Mouse (Mus musculus) lung, postnatal 0 days (tissue): Measurements from ENCODE around the gene Sparc. TPM values are rescaled to one million over a fixed set of nuclear protein-coding genes. Genes with fewer than 3 reads are reported as not detected.

Source experiments
- ATAC-seq: fragments of 200-750 bp; cut with Nextera tagmentation; 2 replicates; pipeline ENCODE4 v1.8.0; 2017; ENCODE audit warnings: moderate library complexity
- DNase-seq: peaks from one replicate; pipeline ENCODE4 v3.0.0-alpha.2; 2016; ENCODE audit warnings: low spot score
- H3K27ac ChIP-seq: fragments of 300-500 bp; sonication (generic); 2 replicates; pipeline ENCODE4 v1.5.1; 2014; ENCODE audit warnings: antibody characterized with exemption, mild to moderate bottlenecking, low read length, mixed read lengths
- H3K27me3 ChIP-seq: fragments of 300-500 bp; sonication (generic); replicated peaks from 2 replicates; pipeline ENCODE4 v1.6.1; 2014; ENCODE audit warnings: low read length, mixed read lengths; ENCODE audit not compliant: insufficient read depth
- H3K36me3 ChIP-seq: fragments of 300-500 bp; sonication (generic); 2 replicates; pipeline ENCODE4 v1.6.1; 2014; ENCODE audit warnings: low read length, mixed read lengths; ENCODE audit not compliant: insufficient read depth
- H3K4me1 ChIP-seq: fragments of 300-500 bp; sonication (generic); 2 replicates; pipeline ENCODE4 v1.6.1; 2014; ENCODE audit warnings: antibody characterized with exemption, low read depth, low read length, mixed read lengths; ENCODE audit not compliant: insufficient read depth
- H3K4me2 ChIP-seq: fragments of 300-500 bp; sonication (generic); replicated peaks from 2 replicates; pipeline ENCODE4 v1.6.1; 2014; ENCODE audit warnings: low read depth, mild to moderate bottlenecking, low read length, moderate library complexity, mixed read lengths
- H3K4me3 ChIP-seq: fragments of 300-500 bp; sonication (generic); 2 replicates; pipeline ENCODE4 v1.5.1; 2014; ENCODE audit warnings: low read depth, low read length
- H3K9ac ChIP-seq: fragments of 300-500 bp; sonication (generic); replicated peaks from 2 replicates; pipeline ENCODE4 v1.6.1; 2014; ENCODE audit warnings: low read depth, mild to moderate bottlenecking
- H3K9me3 ChIP-seq: fragments of 300-500 bp; sonication (generic); 2 replicates; pipeline ENCODE4 v1.6.1; 2016; ENCODE audit warnings: low read length, mixed read lengths
- CTCF ChIP-seq: IDR thresholded peaks from 2 replicates; pipeline ENCODE4 v1.5.1; 2016; ENCODE audit warnings: antibody characterized with exemption, mild to moderate bottlenecking
- EP300 ChIP-seq: IDR thresholded peaks from 2 replicates; pipeline ENCODE4 v1.6.1; 2016; ENCODE audit warnings: antibody characterized with exemption, mild to moderate bottlenecking, control low read depth
- WGBS: fragments of 180-500 bp; shearing (Covaris S2); extraction: QIAGEN DNeasy Blood & Tissue Kit; methylation state at CpG from one replicate; pipeline ENCODE4 v1.1.7; 2014; 5-methylcytosine and 5-hydroxymethylcytosine counted together
- polyA plus RNA-seq: library from polyadenylated mRNA; unstranded; fragments of >200 nt; fragmentation: Nextera tagmentation; extraction: Ambion mirVana; gene quantifications from 2 replicates; pipeline ENCODE4 v1.2.1, GENCODE M21; 2015

Gene Sparc
- polyA plus RNA-seq, 1 experiment from 2014 or later: 3,486 TPM

- TF ChIP-seq CTCF: no peak
- TF ChIP-seq EP300: no peak
- WGBS: 40% methylated on average over 4 of the region's 4 CpGs
- Histone ChIP-seq H3K4me3 (no peak overlapping the region), H3K36me3 (no peaks in the 10 kb centered on the region), H3K4me1 (no peaks in the 10 kb centered on the region; the same call in 1 of the 2 replicates), H3K27me3 (no peaks in the 10 kb centered on the region), H3K27ac (peak overlapping the region; percentile 87), H3K9me3 (no peaks in the 10 kb centered on the region), H3K4me2 (no peak overlapping the region), H3K9ac (no peak overlapping the region)
- DNase-seq: peak; percentile 62
- ATAC-seq: peak; percentile 68
Measured at GRCm38 (mm10) chr11:55368388-55369092, 54.4 kb downstream of the Sparc start.

- H3K9ac ChIP-seq: no peak overlapping the region
- ATAC-seq: no peak
- 54% methylated on average over 10 of the region's 10 CpGs for WGBS
- H3K4me2 ChIP-seq: no peak overlapping the region
- H3K36me3 ChIP-seq: no peaks in the 10 kb centered on the region
- H3K27me3 ChIP-seq: no peaks in the 10 kb centered on the region
- no peaks in the 10 kb centered on the region; the same call in 1 of the 2 replicates for H3K4me1 ChIP-seq
- no peaks in the 10 kb centered on the region for H3K9me3 ChIP-seq
- TF ChIP-seq CTCF: no peak
- no peak for TF ChIP-seq EP300
- peak; percentile 41 for DNase-seq
- H3K4me3 ChIP-seq: no peak overlapping the region
- peak overlapping the region; percentile 87; the same call in 1 of the 2 replicates for H3K27ac ChIP-seq
Measured at GRCm38 (mm10) chr11:55367783-55368182, 55.2 kb downstream of the Sparc start.

GRCm38 (mm10) chr11:55365840-55366239 lies 57.1 kb downstream of the Sparc start:
- Histone ChIP-seq H3K36me3 (no peaks in the 10 kb centered on the region), H3K4me2 (no peak overlapping the region), H3K27me3 (no peaks in the 10 kb centered on the region), H3K27ac (no peak overlapping the region), H3K9ac (no peak overlapping the region), H3K9me3 (no peaks in the 10 kb centered on the region), H3K4me3 (no peak overlapping the region), H3K4me1 (no peaks in the 10 kb centered on the region; the same call in 1 of the 2 replicates)
- ATAC-seq: no peak
- TF ChIP-seq EP300 (no peak), CTCF (no peak)
- DNase-seq: no peak
- 53% methylated on average over 5 of the region's 5 CpGs for WGBS

GRCm38 (mm10) chr11:55365242-55365641 lies 57.7 kb downstream of the Sparc start:
- DNase-seq: no peak
- H3K4me2 ChIP-seq: no peak overlapping the region
- H3K36me3 ChIP-seq: no peaks in the 10 kb centered on the region
- H3K27me3 ChIP-seq: no peaks in the 10 kb centered on the region
- H3K9ac ChIP-seq: no peak overlapping the region
- H3K27ac ChIP-seq: no peak overlapping the region
- WGBS: 49% methylated on average over 4 of the region's 4 CpGs
- H3K9me3 ChIP-seq: no peaks in the 10 kb centered on the region
- no peak for ATAC-seq
- no peak overlapping the region for H3K4me3 ChIP-seq
- no peaks in the 10 kb centered on the region; the same call in 1 of the 2 replicates for H3K4me1 ChIP-seq
- TF ChIP-seq EP300: no peak
- no peak for TF ChIP-seq CTCF

- ATAC-seq (no peak), DNase-seq (no peak)
- Histone ChIP-seq H3K4me3 (no peak overlapping the region), H3K9me3 (no peaks in the 10 kb centered on the region), H3K4me1 (no peaks in the 10 kb centered on the region; the same call in 1 of the 2 replicates), H3K36me3 (no peaks in the 10 kb centered on the region), H3K27ac (peak overlapping the region; percentile 38; the same call in 1 of the 2 replicates), H3K4me2 (no peak overlapping the region), H3K27me3 (no peaks in the 10 kb centered on the region), H3K9ac (no peak overlapping the region)
- WGBS: 73% methylated on average over 3 of the region's 3 CpGs
- TF ChIP-seq EP300 (no peak), CTCF (no peak)
Measured at GRCm38 (mm10) chr11:55364662-55365061, 58.3 kb downstream of the Sparc start.

- Histone ChIP-seq H3K4me2 (0 out of 2 replicates have a peak overlapping the region, but pooled peaks have one; percentile 22), H3K4me1 (no peaks in the 10 kb centered on the region; the same call in 1 of the 2 replicates), H3K36me3 (no peaks in the 10 kb centered on the region), H3K27ac (no peak overlapping the region), H3K9ac (no peak overlapping the region), H3K9me3 (no peaks in the 10 kb centered on the region), H3K27me3 (no peaks in the 10 kb centered on the region), H3K4me3 (no peak overlapping the region)
- DNase-seq (peak; percentile 42), ATAC-seq (peak; percentile 48)
- WGBS: 40% methylated on average over 15 of the region's 15 CpGs
- no peak for TF ChIP-seq CTCF
- no peak for TF ChIP-seq EP300
Measured at GRCm38 (mm10) chr11:55358094-55358783, 64.7 kb downstream of the Sparc start.
